Mouse (Mus musculus) G1E-ER4 (cell line): ENCODE measurements around the gene Mrps6. TPM values are rescaled to one million over a fixed set of nuclear protein-coding genes. Genes with fewer than 3 reads are reported as not detected.

Source experiments
- GATA1 ChIP-seq: IDR thresholded peaks from one replicate; pipeline ENCODE4 v1.8.0; 2012; ENCODE audit warnings: low read length, inconsistent platforms
- polyA plus RNA-seq: library from polyadenylated mRNA; stranded (reverse); fragments of >175 nt; gene quantifications from 2 replicates; pipeline ENCODE4 v1.2.3, GENCODE M21; 2012

Mrps6 gene
- polyA plus RNA-seq, 1 experiment, result 26.1 TPM

GRCm38 (mm10) chr16:92136275-92136674 lies 78.2 kb downstream of the Mrps6 start:
- no peak for TF ChIP-seq GATA1

GRCm38 (mm10) chr16:92139386-92140261 lies 81.6 kb downstream of the Mrps6 start:
- TF ChIP-seq GATA1, result no peak

- no peak for TF ChIP-seq GATA1
These were observed 82.3 kb downstream of the Mrps6 start for GRCm38 (mm10) chr16:92140328-92140727.

GRCm38 (mm10) chr16:92141021-92141420 lies 83.0 kb downstream of the Mrps6 start:
- no peak for TF ChIP-seq GATA1

- TF ChIP-seq GATA1, result no peak
These were observed 84.4 kb downstream of the Mrps6 start for GRCm38 (mm10) chr16:92142426-92143012.

GRCm38 (mm10) chr16:92147631-92148366 lies 89.7 kb downstream of the Mrps6 start:
- no peak for TF ChIP-seq GATA1

GRCm38 (mm10) chr16:92148367-92148728 lies 90.3 kb downstream of the Mrps6 start:
- no peak for TF ChIP-seq GATA1

GRCm38 (mm10) chr16:92150975-92151374 lies 92.9 kb downstream of the Mrps6 start:
- no peak for TF ChIP-seq GATA1

GRCm38 (mm10) chr16:92158021-92158455 lies 100.0 kb downstream of the Mrps6 start:
- TF ChIP-seq GATA1, result no peak

GRCm38 (mm10) chr16:92158461-92159091 lies 100.5 kb downstream of the Mrps6 start:
- TF ChIP-seq GATA1, result no peak

GRCm38 (mm10) chr16:92159114-92159513 lies 101.0 kb downstream of the Mrps6 start:
- no peak for TF ChIP-seq GATA1

Other genes with a start within 250 kb of the Mrps6 start
- gene Gm49711, start within 50 bp of the Mrps6 start, polyA plus RNA-seq, result 7.4 TPM in 1 of 2 replicates, not detected in the other
- gene Slc5a3, start 52 bp downstream of the Mrps6 start, polyA plus RNA-seq, result 0.02 and 0.03 TPM in 2 replicates
- not detected in 2 replicates for gene Kcne2, start 234.1 kb downstream of the Mrps6 start, polyA plus RNA-seq
- 3.7 and 4.7 TPM in 2 replicates for gene Smim11, start 243.0 kb downstream of the Mrps6 start, polyA plus RNA-seq